Mouse (Mus musculus): ENCODE measurements around the gene Tmem270. TPM values are rescaled to one million over a fixed set of nuclear protein-coding genes. Genes with fewer than 3 reads are reported as not detected.

Tmem270 gene
- polyA plus RNA-seq, 1 experiment from 2014 or later = not detected

DNA sequence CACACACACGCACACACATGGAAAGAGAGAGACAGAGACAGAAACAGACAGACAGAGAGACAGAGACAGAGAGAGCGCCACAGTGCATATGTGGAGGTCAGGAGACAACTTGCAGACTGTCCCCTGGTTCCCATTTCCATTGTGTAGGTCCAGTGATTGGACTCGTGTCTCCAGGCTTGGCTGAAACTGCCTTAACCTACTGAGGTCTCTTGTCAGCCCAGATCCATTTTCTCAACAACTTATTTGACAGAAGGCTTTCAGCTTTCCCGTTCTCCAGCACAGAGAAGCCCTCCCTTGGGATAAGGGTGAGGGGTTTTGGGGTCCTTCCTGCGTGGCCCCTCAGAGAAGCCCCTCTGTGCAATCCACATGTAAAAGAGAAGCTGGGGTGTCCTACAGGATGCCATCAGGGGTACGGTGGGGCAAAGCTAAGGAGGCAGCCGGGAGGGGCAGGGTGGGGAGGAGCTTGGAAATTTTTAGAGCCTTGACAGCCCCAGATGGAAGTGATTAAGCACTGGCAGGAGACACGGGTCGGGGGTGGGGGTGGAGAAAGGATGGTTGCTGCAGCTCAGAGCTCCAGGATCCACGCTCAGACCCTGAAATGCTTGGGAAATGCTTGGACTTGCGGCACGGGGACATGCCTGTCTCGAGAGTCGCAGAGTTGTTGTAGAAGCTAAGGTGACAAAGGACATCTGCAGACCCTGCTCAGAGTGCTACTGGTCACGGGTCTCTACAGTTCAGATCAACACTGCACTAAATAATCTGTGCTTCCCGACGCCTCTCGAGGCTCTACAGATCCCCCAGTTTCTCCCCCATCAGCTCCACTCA is 39.0 kb downstream of the Tmem270 start:
- H3K27ac ChIP-seq (replicated peaks in 1 of 2; ENCODE audit: control insufficient read depth in 1 of 2, insufficient read depth in 1 of 2, low read depth in 2 of 2, low read length in 2 of 2) = no peak overlapping the region

DNA sequence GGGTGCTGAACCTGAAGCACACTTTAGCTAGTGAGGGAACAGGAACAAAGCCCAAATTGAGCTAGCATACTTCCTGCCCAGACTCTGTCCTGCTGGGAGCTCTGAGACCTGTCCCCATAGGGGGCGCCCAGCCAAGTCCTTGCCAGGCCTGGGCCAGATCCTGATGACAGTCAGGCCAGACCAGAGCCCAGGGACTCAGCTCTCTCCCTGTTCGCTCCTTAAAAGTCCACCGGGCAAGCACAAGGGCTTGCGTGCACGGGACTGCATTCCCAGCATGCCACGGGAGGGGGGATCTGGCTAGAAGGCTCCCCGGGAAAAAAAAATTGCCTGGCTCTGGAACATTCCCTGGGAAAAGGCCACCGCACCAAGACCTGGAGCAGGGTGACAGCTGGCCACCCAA is 41.4 kb downstream of the Tmem270 start:
- Histone ChIP-seq H3K27me3 (ENCODE audit: control insufficient read depth, insufficient read depth, low read length) (no peaks in the 10 kb centered on the region), H3K4me2 (ENCODE audit: low read length) (no peak overlapping the region), H3K27ac (replicated peaks in 1 of 2; ENCODE audit: control insufficient read depth in 1 of 2, insufficient read depth in 1 of 2, low read depth in 2 of 2, low read length in 2 of 2) (peak overlapping the region; percentile 14 to 42), H3K9me3 (ENCODE audit: control insufficient read depth, low read length) (no peaks in the 10 kb centered on the region), H3K4me1 (ENCODE audit: control insufficient read depth in 2 of 2, insufficient read depth in 2 of 2, low read length in 2 of 2) (peaks cover 4 to 15% of the 10 kb centered on the region in 2 experiments), H3K9ac (ENCODE audit: low read length) (0 out of 2 replicates have a peak overlapping the region, but pooled peaks have one; percentile 1), H3K36me3 (ENCODE audit: control insufficient read depth, insufficient read depth, low read length) (no peaks in the 10 kb centered on the region), H3K4me3 (ENCODE audit: control insufficient read depth in 1 of 2, insufficient read depth in 1 of 2, low read depth in 1 of 2, low read length in 2 of 2) (no peak overlapping the region)
- peak; percentile 63 for ATAC-seq (ENCODE audit: insufficient number of reproducible peaks, insufficient read depth, low FRiP score, low read depth)
- WGBS = 21% methylated on average over 8 of the region's 8 CpGs

More for the DNA sequence above, 39.0 kb downstream of the Tmem270 start:
- peaks cover 4 to 15% of the 10 kb centered on the region in 2 experiments for H3K4me1 ChIP-seq (ENCODE audit: control insufficient read depth in 2 of 2, insufficient read depth in 2 of 2, low read length in 2 of 2)
- H3K4me2 ChIP-seq (ENCODE audit: low read length) = peak overlapping the region; percentile 8; the same call in 1 of the 2 replicates
- no peaks in the 10 kb centered on the region for H3K27me3 ChIP-seq (ENCODE audit: control insufficient read depth, insufficient read depth, low read length)
- no peaks in the 10 kb centered on the region for H3K9me3 ChIP-seq (ENCODE audit: control insufficient read depth, low read length)
- peak overlapping the region; percentile 36; the same call in 1 of the 2 replicates for H3K9ac ChIP-seq (ENCODE audit: low read length)
- 28% methylated on average over 18 of the region's 18 CpGs for WGBS
- H3K4me3 ChIP-seq (ENCODE audit: control insufficient read depth in 1 of 2, insufficient read depth in 1 of 2, low read depth in 1 of 2, low read length in 2 of 2) = no peak overlapping the region
- no peak for ATAC-seq (ENCODE audit: insufficient number of reproducible peaks, insufficient read depth, low FRiP score, low read depth)
- H3K36me3 ChIP-seq (ENCODE audit: control insufficient read depth, insufficient read depth, low read length) = no peaks in the 10 kb centered on the region

DNA sequence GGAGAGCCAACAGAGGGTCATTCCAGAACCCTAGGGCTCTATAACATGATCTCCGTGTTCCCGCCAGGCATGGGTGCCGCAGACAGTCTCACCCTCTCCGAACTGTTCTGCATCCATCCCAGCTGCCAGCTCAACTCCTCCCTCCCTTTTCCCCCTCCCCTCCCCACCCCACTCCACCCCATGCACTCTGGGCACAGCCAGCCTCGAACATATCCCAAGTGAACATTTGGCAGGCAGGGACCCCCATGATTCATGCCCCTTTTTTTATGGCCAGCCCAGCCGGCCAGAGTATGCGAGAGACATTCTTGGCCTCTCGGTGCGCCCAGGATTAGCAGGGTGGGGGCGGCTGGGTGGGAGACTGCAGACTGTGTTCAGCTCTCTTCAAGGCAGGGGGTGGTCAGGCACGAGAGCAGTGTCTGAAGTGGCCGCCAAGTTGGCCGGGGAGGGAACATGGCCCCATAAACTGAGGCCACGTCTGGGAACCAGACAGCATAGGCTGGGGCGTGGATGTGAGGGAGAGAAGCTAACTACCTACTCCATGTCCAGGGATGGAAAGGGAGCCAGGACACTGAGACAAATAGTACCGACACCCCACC is 44.5 kb downstream of the Tmem270 start:
- Histone ChIP-seq H3K36me3 (ENCODE audit: control insufficient read depth, insufficient read depth, low read length) (no peaks in the 10 kb centered on the region), H3K4me3 (ENCODE audit: control insufficient read depth in 1 of 2, insufficient read depth in 1 of 2, low read depth in 1 of 2, low read length in 2 of 2) (no peak overlapping the region), H3K9me3 (ENCODE audit: control insufficient read depth, low read length) (no peaks in the 10 kb centered on the region), H3K4me1 (ENCODE audit: control insufficient read depth in 2 of 2, insufficient read depth in 2 of 2, low read length in 2 of 2) (peaks cover 0 to 9% of the 10 kb centered on the region in 2 experiments; a peak in 3 of 4 replicates), H3K27me3 (ENCODE audit: control insufficient read depth, insufficient read depth, low read length) (no peaks in the 10 kb centered on the region), H3K27ac (replicated peaks in 1 of 2; ENCODE audit: control insufficient read depth in 1 of 2, insufficient read depth in 1 of 2, low read depth in 2 of 2, low read length in 2 of 2) (no peak overlapping the region), H3K9ac (ENCODE audit: low read length) (no peak overlapping the region), H3K4me2 (ENCODE audit: low read length) (no peak overlapping the region)
- ATAC-seq (ENCODE audit: insufficient number of reproducible peaks, insufficient read depth, low FRiP score, low read depth) = no peak
- 60% methylated on average over 16 of the region's 16 CpGs for whole genome bisulfite sequencing

DNA sequence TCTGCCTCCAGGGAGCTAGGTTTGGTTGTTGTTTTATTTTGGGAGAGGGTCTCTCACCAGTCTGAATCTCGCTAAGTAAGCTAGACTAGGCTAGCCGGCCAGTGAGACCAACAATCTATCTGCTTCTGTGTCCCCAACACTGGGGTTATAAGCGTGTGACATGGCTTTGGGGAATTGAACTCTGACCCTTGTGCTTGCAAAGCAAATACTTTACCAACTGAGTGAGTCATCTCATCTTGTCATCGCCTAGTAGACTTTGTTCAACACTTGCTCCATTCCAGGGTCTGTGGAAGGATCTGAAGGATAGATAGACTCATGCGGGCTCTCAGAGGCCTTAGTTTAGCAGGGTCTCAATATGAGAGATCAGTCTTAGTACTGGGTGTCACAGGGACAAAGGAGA is 47.3 kb downstream of the Tmem270 start:
- Histone ChIP-seq H3K4me3 (ENCODE audit: control insufficient read depth in 1 of 2, insufficient read depth in 1 of 2, low read depth in 1 of 2, low read length in 2 of 2) (no peak overlapping the region), H3K27me3 (ENCODE audit: control insufficient read depth, insufficient read depth, low read length) (no peaks in the 10 kb centered on the region), H3K27ac (replicated peaks in 1 of 2; ENCODE audit: control insufficient read depth in 1 of 2, insufficient read depth in 1 of 2, low read depth in 2 of 2, low read length in 2 of 2) (no peak overlapping the region), H3K9me3 (ENCODE audit: control insufficient read depth, low read length) (no peaks in the 10 kb centered on the region), H3K4me2 (ENCODE audit: low read length) (no peak overlapping the region), H3K4me1 (ENCODE audit: control insufficient read depth in 2 of 2, insufficient read depth in 2 of 2, low read length in 2 of 2) (no peaks in the 10 kb centered on the region), H3K36me3 (ENCODE audit: control insufficient read depth, insufficient read depth, low read length) (no peaks in the 10 kb centered on the region), H3K9ac (ENCODE audit: low read length) (no peak overlapping the region)
- 78% methylated on average over 5 of the region's 5 CpGs for WGBS
- no peak for ATAC-seq (ENCODE audit: insufficient number of reproducible peaks, insufficient read depth, low FRiP score, low read depth)

DNA sequence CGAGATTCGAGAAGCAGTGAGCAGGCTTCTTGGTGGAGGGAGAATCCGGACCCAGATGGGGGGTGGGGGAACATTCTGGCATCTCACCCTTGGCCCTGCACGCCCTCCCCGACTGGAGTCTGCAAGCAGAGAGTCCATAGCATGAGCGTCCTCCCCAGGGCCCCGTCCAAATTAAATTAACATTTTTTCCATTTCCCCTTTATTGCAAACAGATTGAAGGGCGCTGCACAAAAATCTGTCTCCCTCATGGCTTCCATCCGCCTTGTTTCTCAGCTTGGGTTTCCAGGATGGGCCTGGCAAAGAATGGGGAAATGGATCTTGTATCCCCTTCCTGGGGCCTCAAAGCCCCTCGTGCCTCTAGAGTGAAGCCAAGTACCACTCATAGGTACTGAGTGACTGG is 48.2 kb downstream of the Tmem270 start:
- no peaks in the 10 kb centered on the region for H3K27me3 ChIP-seq (ENCODE audit: control insufficient read depth, insufficient read depth, low read length)
- no peak overlapping the region for H3K27ac ChIP-seq (replicated peaks in 1 of 2; ENCODE audit: control insufficient read depth in 1 of 2, insufficient read depth in 1 of 2, low read depth in 2 of 2, low read length in 2 of 2)
- WGBS = 88% methylated on average over 10 of the region's 10 CpGs
- no peak overlapping the region for H3K4me3 ChIP-seq (ENCODE audit: control insufficient read depth in 1 of 2, insufficient read depth in 1 of 2, low read depth in 1 of 2, low read length in 2 of 2)
- H3K4me1 ChIP-seq (ENCODE audit: control insufficient read depth in 2 of 2, insufficient read depth in 2 of 2, low read length in 2 of 2) = no peaks in the 10 kb centered on the region
- H3K36me3 ChIP-seq (ENCODE audit: control insufficient read depth, insufficient read depth, low read length) = no peaks in the 10 kb centered on the region
- H3K9me3 ChIP-seq (ENCODE audit: control insufficient read depth, low read length) = no peaks in the 10 kb centered on the region
- ATAC-seq (ENCODE audit: insufficient number of reproducible peaks, insufficient read depth, low FRiP score, low read depth) = no peak
- no peak overlapping the region for H3K9ac ChIP-seq (ENCODE audit: low read length)
- no peak overlapping the region for H3K4me2 ChIP-seq (ENCODE audit: low read length)

DNA sequence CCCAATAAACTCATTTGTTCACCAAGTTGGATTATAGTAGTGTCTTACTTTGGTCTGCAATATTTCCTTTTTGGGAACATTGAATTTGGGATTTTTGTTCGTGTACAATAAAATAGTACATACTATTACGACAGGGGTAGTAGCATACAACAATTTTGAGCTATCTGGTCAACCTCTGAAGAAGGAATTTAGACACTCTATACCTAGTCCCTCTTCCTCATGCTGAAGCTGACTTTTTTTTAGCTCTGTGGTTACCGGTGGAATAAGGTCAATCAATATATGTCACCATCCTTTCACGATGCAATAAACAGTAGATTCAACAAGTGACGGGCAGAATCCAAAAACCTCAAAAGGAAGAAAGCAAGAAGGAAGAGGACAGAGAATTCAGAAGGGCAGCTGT is 53.7 kb downstream of the Tmem270 start:
- ATAC-seq (ENCODE audit: insufficient number of reproducible peaks, insufficient read depth, low FRiP score, low read depth) = no peak
- H3K4me3 ChIP-seq (ENCODE audit: control insufficient read depth in 1 of 2, insufficient read depth in 1 of 2, low read depth in 1 of 2, low read length in 2 of 2) = no peak overlapping the region
- no peak overlapping the region for H3K9ac ChIP-seq (ENCODE audit: low read length)
- 88% methylated on average over 5 of the region's 5 CpGs for WGBS
- H3K9me3 ChIP-seq (ENCODE audit: control insufficient read depth, low read length) = peaks cover 2% of the 10 kb centered on the region; the same call in 1 of the 2 replicates
- H3K27me3 ChIP-seq (ENCODE audit: control insufficient read depth, insufficient read depth, low read length) = no peaks in the 10 kb centered on the region
- H3K36me3 ChIP-seq (ENCODE audit: control insufficient read depth, insufficient read depth, low read length) = no peaks in the 10 kb centered on the region
- H3K4me2 ChIP-seq (ENCODE audit: low read length) = no peak overlapping the region
- H3K4me1 ChIP-seq (ENCODE audit: control insufficient read depth in 2 of 2, insufficient read depth in 2 of 2, low read length in 2 of 2) = no peaks in the 10 kb centered on the region
- no peak overlapping the region for H3K27ac ChIP-seq (replicated peaks in 1 of 2; ENCODE audit: control insufficient read depth in 1 of 2, insufficient read depth in 1 of 2, low read depth in 2 of 2, low read length in 2 of 2)

All from heart, embryonic 14.5 days (tissue).